Mouse (Mus musculus): ENCODE data around the gene Spag4. TPM values are rescaled to one million over a fixed set of nuclear protein-coding genes. Genes with fewer than 3 reads are reported as not detected.
A peak's percentile ranks its signal among the peaks of the same experiment; 100 is the strongest.
"Not testable (repeated sequence)": the region's sequence is repeated elsewhere in the genome, so short reads cannot be mapped to it uniquely, and the experiment has no call there.

The Spag4 gene
- polyA plus RNA-seq, 1 experiment from 2014 or later = 8.9 TPM

DNA sequence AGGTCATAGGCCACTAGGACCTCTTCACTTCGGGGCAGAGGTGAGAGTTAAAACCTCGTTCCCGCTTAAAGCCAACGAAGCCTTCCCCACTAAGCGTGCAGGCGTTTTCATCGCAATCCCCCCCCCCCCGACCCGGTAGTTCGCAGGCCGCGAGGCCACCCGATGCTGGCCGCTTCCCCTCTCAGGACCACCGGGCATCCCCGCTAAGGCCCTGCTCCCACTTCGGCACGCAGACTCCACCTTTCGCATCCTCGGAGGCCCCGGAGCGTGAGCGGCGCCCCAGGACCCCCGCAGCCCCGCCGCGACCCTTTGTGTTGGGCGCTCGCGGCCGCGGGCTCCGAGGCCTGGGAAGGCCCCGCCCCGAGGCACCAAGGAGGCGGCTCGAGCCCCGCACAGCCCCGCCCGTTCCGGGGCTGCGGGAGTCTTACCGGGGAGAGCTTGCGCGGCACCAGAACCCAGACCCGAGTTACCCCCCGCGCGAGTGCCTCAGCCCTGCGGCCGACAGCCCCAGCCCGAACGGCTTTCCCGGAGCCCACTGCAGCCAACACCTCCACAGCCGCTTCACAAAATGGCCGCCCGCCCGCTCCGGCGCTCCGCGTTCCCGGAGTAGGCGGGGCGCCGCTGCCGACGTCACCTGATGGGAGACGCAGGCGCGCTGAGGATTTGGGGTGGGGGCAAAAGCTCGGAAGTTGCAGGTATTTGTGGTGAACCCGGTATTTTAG, 46.5 kb downstream of the Spag4 start, which contains the start of the genes Cpne1 and Rbm12:
Gene Cpne1, minus strand, starts transcription at position 608 of the 722 bp plus-strand sequence.
Gene Rbm12, minus strand, starts transcription at position 621 of the 722 bp plus-strand sequence.
- H3K36me3 ChIP-seq = 0 out of 2 replicates have a peak, but pooled peaks cover 4% of the 10 kb centered on the region
- peak within 1 kb of the TSS; percentile 66 for H3K4me2 ChIP-seq (replicated peaks)
- no peaks in the 10 kb centered on the region for H3K9me3 ChIP-seq
- H3K4me3 ChIP-seq = peak within 1 kb of the TSS; percentile 96
- no peaks in the 10 kb centered on the region for H3K27me3 ChIP-seq
- under 1% methylated on average over 67 of the region's 74 CpGs for WGBS
- peak within 1 kb of the TSS; percentile 81 for H3K27ac ChIP-seq (replicated peaks)
- peaks cover 14% of the 10 kb centered on the region for H3K4me1 ChIP-seq
- peak within 1 kb of the TSS; percentile 96 for H3K9ac ChIP-seq (replicated peaks)
- peak; percentile 93 for ATAC-seq (ENCODE audit: low FRiP score, low read depth)

- H3K27ac ChIP-seq (replicated peaks) = peak overlapping the region; percentile 81
- not testable (repeated sequence) for H3K27me3 ChIP-seq; H3K36me3 ChIP-seq; H3K9me3 ChIP-seq; ATAC-seq (ENCODE audit: low FRiP score, low read depth)
- H3K4me3 ChIP-seq = peak overlapping the region; percentile 96
- peaks cover 11% of the 10 kb centered on the region for H3K4me1 ChIP-seq
- WGBS = 19% methylated on average over 5 of the region's 5 CpGs
- peak overlapping the region; percentile 53 for H3K4me2 ChIP-seq (replicated peaks)
- peak overlapping the region; percentile 96 for H3K9ac ChIP-seq (replicated peaks)
Observed at GRCm38 (mm10) chr2:156112080-156112423, 47.1 kb downstream of the Spag4 start.

GRCm38 (mm10) chr2:156119566-156119965, 54.6 kb downstream of the Spag4 start:
- Histone ChIP-seq H3K4me3 (no peak overlapping the region), H3K9me3 (no peaks in the 10 kb centered on the region), H3K27ac (replicated peaks) (no peak overlapping the region), H3K4me2 (replicated peaks) (no peak overlapping the region), H3K36me3 (peaks cover 11% of the 10 kb centered on the region), H3K9ac (replicated peaks) (no peak overlapping the region), H3K27me3 (no peaks in the 10 kb centered on the region), H3K4me1 (no peaks in the 10 kb centered on the region)
- no peak for ATAC-seq (ENCODE audit: low FRiP score, low read depth)

Other genes starting within 250 kb of the Spag4 start
- 14.4 and 14.7 TPM in 2 replicates for gene BC029722, start 245.7 kb upstream of the Spag4 start, polyA plus RNA-seq (2016; fragmentation: Nextera tagmentation; extraction: Ambion mirVana)
- gene Eif6, start 238.2 kb upstream of the Spag4 start, polyA plus RNA-seq (2016; fragmentation: Nextera tagmentation; extraction: Ambion mirVana) = 165 and 179 TPM in 2 replicates
- 0.26 and 0.47 TPM in 2 replicates for gene Fam83c, start 230.3 kb upstream of the Spag4 start, polyA plus RNA-seq (2016; fragmentation: Nextera tagmentation; extraction: Ambion mirVana)
- gene Uqcc1, start 134.9 kb upstream of the Spag4 start, polyA plus RNA-seq (2016; fragmentation: Nextera tagmentation; extraction: Ambion mirVana) = 73.7 and 87.6 TPM in 2 replicates
- not detected in 2 replicates for gene Gm15557, start 124.4 kb upstream of the Spag4 start, polyA plus RNA-seq (2016; fragmentation: Nextera tagmentation; extraction: Ambion mirVana)
- 0.59 and 1.0 TPM in 2 replicates for gene Gdf5, start 119.8 kb upstream of the Spag4 start, polyA plus RNA-seq (2016; fragmentation: Nextera tagmentation; extraction: Ambion mirVana)
- gene Cep250, start 108.7 kb upstream of the Spag4 start, polyA plus RNA-seq (2016; fragmentation: Nextera tagmentation; extraction: Ambion mirVana) = 26.3 and 27.3 TPM in 2 replicates
- 1.2 and 1.9 TPM in 2 replicates for gene 6430550D23Rik, start 57.2 kb upstream of the Spag4 start, polyA plus RNA-seq (2016; fragmentation: Nextera tagmentation; extraction: Ambion mirVana)
- gene Ergic3, start 57.1 kb upstream of the Spag4 start, polyA plus RNA-seq (2016; fragmentation: Nextera tagmentation; extraction: Ambion mirVana) = 220 and 236 TPM in 2 replicates
- not detected in 2 replicates for gene Fer1l4, start 12.2 kb upstream of the Spag4 start, polyA plus RNA-seq (2016; fragmentation: Nextera tagmentation; extraction: Ambion mirVana)
- 53.2 and 55.5 TPM in 2 replicates for gene Cpne1, start 46.8 kb downstream of the Spag4 start, polyA plus RNA-seq (2016; fragmentation: Nextera tagmentation; extraction: Ambion mirVana)
- gene Rbm12, start 46.8 kb downstream of the Spag4 start, polyA plus RNA-seq (2016; fragmentation: Nextera tagmentation; extraction: Ambion mirVana) = 47.4 and 49.5 TPM in 2 replicates
- 24.0 and 33.3 TPM in 2 replicates for gene Gm28036, start 61.9 kb downstream of the Spag4 start, polyA plus RNA-seq (2016; fragmentation: Nextera tagmentation; extraction: Ambion mirVana)
- 422 and 434 TPM in 2 replicates for gene Romo1, start 78.9 kb downstream of the Spag4 start, polyA plus RNA-seq (2016; fragmentation: Nextera tagmentation; extraction: Ambion mirVana)
- gene Nfs1, start 79.0 kb downstream of the Spag4 start, polyA plus RNA-seq (2016; fragmentation: Nextera tagmentation; extraction: Ambion mirVana) = 32.1 and 32.7 TPM in 2 replicates
- gene Rbm39, start 115.1 kb downstream of the Spag4 start, polyA plus RNA-seq (2016; fragmentation: Nextera tagmentation; extraction: Ambion mirVana) = 697 and 698 TPM in 2 replicates
- 91.8 and 96.6 TPM in 2 replicates for gene Phf20, start 131.3 kb downstream of the Spag4 start, polyA plus RNA-seq (2016; fragmentation: Nextera tagmentation; extraction: Ambion mirVana)
- 5.9 and 6.3 TPM in 2 replicates for gene Cnbd2, start 247.1 kb downstream of the Spag4 start, polyA plus RNA-seq (2016; fragmentation: Nextera tagmentation; extraction: Ambion mirVana)
- gene Scand1, start 247.5 kb downstream of the Spag4 start, polyA plus RNA-seq (2016; fragmentation: Nextera tagmentation; extraction: Ambion mirVana) = 119 and 122 TPM in 2 replicates